Mouse (Mus musculus) midbrain, embryonic 14.5 days (tissue): Measurements from ENCODE around the gene Sgsm2. TPM values are rescaled to one million over a fixed set of nuclear protein-coding genes. Genes with fewer than 3 reads are reported as not detected.

Experiments
- ATAC-seq: fragments of 200-750 bp; cut with Nextera tagmentation; 2 replicates; pipeline ENCODE4 v1.8.0; 2017; ENCODE audit warnings: moderate number of reproducible peaks, moderate library complexity; ENCODE audit not compliant: low FRiP score, low TSS enrichment
- DNase-seq: peaks from one replicate; pipeline ENCODE4 v3.0.0-alpha.2; 2015
- H3K27ac ChIP-seq: fragments of 300-500 bp; sonication (generic); replicated peaks from 2 replicates; pipeline ENCODE4 v1.5.1; 2014; ENCODE audit warnings: mild to moderate bottlenecking, low read depth, low read length, moderate library complexity
- H3K27me3 ChIP-seq: fragments of 300-500 bp; sonication (generic); 2 replicates; pipeline ENCODE4 v1.6.1; 2014; ENCODE audit warnings: low read length, control low read depth, mixed read lengths; ENCODE audit not compliant: control insufficient read depth, insufficient read depth
- H3K36me3 ChIP-seq: fragments of 300-500 bp; sonication (generic); 2 replicates; pipeline ENCODE4 v1.6.1; 2014; ENCODE audit warnings: low read length, control low read depth; ENCODE audit not compliant: control insufficient read depth, insufficient read depth
- H3K4me1 ChIP-seq: fragments of 300-500 bp; sonication (generic); 2 replicates; pipeline ENCODE4 v1.6.1; 2014; ENCODE audit warnings: mild to moderate bottlenecking, antibody characterized with exemption, low read length, control low read depth; ENCODE audit not compliant: control insufficient read depth, insufficient read depth
- H3K4me2 ChIP-seq: fragments of 300-500 bp; sonication (generic); 2 replicates; pipeline ENCODE4 v1.6.1; 2014; ENCODE audit warnings: mild to moderate bottlenecking, low read length, moderate library complexity
- H3K4me3 ChIP-seq: fragments of 300-500 bp; sonication (generic); replicated peaks from 2 replicates; pipeline ENCODE4 v1.5.1; 2014; ENCODE audit warnings: low read depth, low read length
- H3K9ac ChIP-seq: fragments of 300-500 bp; sonication (generic); replicated peaks from 2 replicates; pipeline ENCODE4 v1.6.1; 2014; ENCODE audit warnings: mild to moderate bottlenecking, low read length, moderate library complexity
- H3K9me3 ChIP-seq: fragments of 300-500 bp; sonication (generic); 2 replicates; pipeline ENCODE4 v1.6.1; 2016; ENCODE audit warnings: low read length, control low read depth, mixed read lengths; ENCODE audit not compliant: control insufficient read depth
- WGBS: fragments of 180-500 bp; shearing (Covaris S2); extraction: QIAGEN DNeasy Blood & Tissue Kit; methylation state at CpG from one replicate; pipeline ENCODE4 v1.1.7; 2014; 5-methylcytosine and 5-hydroxymethylcytosine counted together
- polyA plus RNA-seq: library from polyadenylated mRNA; unstranded; fragments of >200 nt; fragmentation: Nextera tagmentation; extraction: Ambion mirVana; gene quantifications from 2 replicates; pipeline ENCODE4 v1.2.1, GENCODE M21; 2014

Gene Sgsm2
- polyA plus RNA-seq, 1 experiment from 2014 or later: 25.7 TPM

- 16% methylated on average over 12 of the region's 12 CpGs for WGBS
- Histone ChIP-seq H3K4me1 (peaks cover 29% of the 10 kb centered on the region), H3K27ac (peak overlapping the region; percentile 82), H3K9me3 (no peaks in the 10 kb centered on the region), H3K9ac (0 out of 2 replicates have a peak overlapping the region, but pooled peaks have one; percentile 12), H3K27me3 (no peaks in the 10 kb centered on the region), H3K4me3 (no peak overlapping the region), H3K4me2 (peak overlapping the region; percentile 37; the same call in 1 of the 2 replicates), H3K36me3 (peaks cover 18% of the 10 kb centered on the region)
- DNase-seq (peak; percentile 64), ATAC-seq (0 out of 2 replicates have a peak, but pooled peaks have one; percentile 12)
Measured at GRCm38 (mm10) chr11:74870991-74871622, 25.8 kb downstream of the Sgsm2 start.

- no peak overlapping the region for H3K9ac ChIP-seq
- peaks cover 19% of the 10 kb centered on the region for H3K36me3 ChIP-seq
- WGBS: 78% methylated on average over 4 of the region's 4 CpGs
- H3K4me3 ChIP-seq: no peak overlapping the region
- no peak for DNase-seq
- no peaks in the 10 kb centered on the region for H3K27me3 ChIP-seq
- ATAC-seq: no peak
- peaks cover 27% of the 10 kb centered on the region for H3K4me1 ChIP-seq
- no peaks in the 10 kb centered on the region for H3K9me3 ChIP-seq
- H3K4me2 ChIP-seq: peak overlapping the region; percentile 37
- H3K27ac ChIP-seq: peak overlapping the region; percentile 82
Measured at GRCm38 (mm10) chr11:74870544-74870943, 26.3 kb downstream of the Sgsm2 start.

- DNase-seq (peak; percentile 71), ATAC-seq (peak; percentile 72)
- Histone ChIP-seq H3K27me3 (no peaks in the 10 kb centered on the region), H3K4me2 (peak overlapping the region; percentile 37), H3K9me3 (no peaks in the 10 kb centered on the region), H3K9ac (no peak overlapping the region), H3K27ac (peak overlapping the region; percentile 82), H3K4me3 (no peak overlapping the region), H3K36me3 (peaks cover 27% of the 10 kb centered on the region), H3K4me1 (peaks cover 24% of the 10 kb centered on the region)
- 52% methylated on average over 6 of the region's 6 CpGs for WGBS
Measured at GRCm38 (mm10) chr11:74869603-74870002, 27.3 kb downstream of the Sgsm2 start.

- DNase-seq: no peak
- Histone ChIP-seq H3K4me3 (no peak overlapping the region), H3K9ac (no peak overlapping the region), H3K27ac (peak overlapping the region; percentile 82), H3K9me3 (no peaks in the 10 kb centered on the region), H3K4me1 (peaks cover 20% of the 10 kb centered on the region), H3K27me3 (no peaks in the 10 kb centered on the region), H3K4me2 (no peak overlapping the region), H3K36me3 (peaks cover 32% of the 10 kb centered on the region)
- WGBS: 92% methylated on average over 13 of the region's 13 CpGs
- ATAC-seq: no peak
Measured at GRCm38 (mm10) chr11:74868046-74868760, 28.7 kb downstream of the Sgsm2 start.

GRCm38 (mm10) chr11:74867181-74867580 lies 29.7 kb downstream of the Sgsm2 start:
- H3K27ac ChIP-seq: no peak overlapping the region
- H3K9me3 ChIP-seq: no peaks in the 10 kb centered on the region
- H3K4me2 ChIP-seq: no peak overlapping the region
- no peak overlapping the region for H3K9ac ChIP-seq
- H3K4me1 ChIP-seq: peaks cover 19% of the 10 kb centered on the region
- no peaks in the 10 kb centered on the region for H3K27me3 ChIP-seq
- no peak for DNase-seq
- no peak overlapping the region for H3K4me3 ChIP-seq
- ATAC-seq: no peak
- WGBS: 94% methylated on average over 2 of the region's 2 CpGs
- peaks cover 42% of the 10 kb centered on the region for H3K36me3 ChIP-seq

DNA sequence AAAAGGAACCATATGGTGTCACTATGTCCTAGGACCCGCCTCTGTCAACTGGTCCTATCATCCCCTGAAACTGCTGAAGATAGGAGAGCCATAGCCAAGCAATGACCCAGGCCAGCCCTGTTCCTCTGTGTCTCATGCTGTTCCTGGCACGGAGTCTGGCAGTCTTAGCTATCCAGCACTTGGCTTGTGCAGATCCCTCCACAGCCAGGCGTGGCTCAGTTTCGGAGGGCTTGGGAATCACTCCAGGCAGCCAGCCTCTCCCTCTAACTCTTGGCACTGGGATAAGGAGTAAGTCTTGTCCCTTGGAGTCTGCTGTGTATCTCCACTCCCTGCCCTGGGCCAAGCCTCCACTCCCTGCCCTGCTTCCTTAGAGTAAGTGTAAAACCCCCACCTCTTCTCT lies 30.2 kb downstream of the Sgsm2 start:
- Histone ChIP-seq H3K4me1 (peaks cover 14% of the 10 kb centered on the region), H3K4me2 (no peak overlapping the region), H3K36me3 (peaks cover 46% of the 10 kb centered on the region), H3K9me3 (no peaks in the 10 kb centered on the region), H3K9ac (no peak overlapping the region), H3K4me3 (no peak overlapping the region), H3K27me3 (no peaks in the 10 kb centered on the region), H3K27ac (no peak overlapping the region)
- DNase-seq (no peak), ATAC-seq (no peak)
- WGBS: 86% methylated on average over 4 of the region's 4 CpGs

- no peaks in the 10 kb centered on the region for H3K9me3 ChIP-seq
- H3K27me3 ChIP-seq: no peaks in the 10 kb centered on the region
- WGBS: 80% methylated on average over 9 of the region's 9 CpGs
- no peak overlapping the region for H3K27ac ChIP-seq
- peaks cover 55% of the 10 kb centered on the region for H3K36me3 ChIP-seq
- no peak overlapping the region for H3K9ac ChIP-seq
- ATAC-seq: no peak
- H3K4me1 ChIP-seq: peaks cover 4% of the 10 kb centered on the region
- H3K4me3 ChIP-seq: no peak overlapping the region
- H3K4me2 ChIP-seq: no peak overlapping the region
- DNase-seq: no peak
Measured at GRCm38 (mm10) chr11:74865252-74865651, 31.6 kb downstream of the Sgsm2 start.

DNA sequence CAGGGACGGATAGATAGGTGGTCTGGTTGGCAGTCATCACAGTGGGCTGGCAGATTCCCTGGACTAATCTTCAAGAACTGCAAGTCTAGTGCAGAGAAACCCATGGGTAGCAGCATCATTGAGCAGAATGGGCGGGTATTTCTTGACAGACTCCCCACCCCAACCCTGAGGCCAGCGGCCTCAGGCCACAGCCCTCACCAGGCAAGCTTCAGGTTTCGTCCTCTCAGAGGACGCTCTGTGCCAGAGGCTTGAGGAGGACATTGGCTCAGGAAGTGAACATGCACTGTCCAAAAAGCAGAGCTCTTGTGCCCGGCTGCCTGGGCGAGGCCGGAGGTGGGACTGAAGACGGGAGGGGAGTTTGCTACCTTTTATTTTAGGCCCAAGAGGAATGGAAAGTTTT lies 32.4 kb downstream of the Sgsm2 start:
- no peak for ATAC-seq
- H3K4me2 ChIP-seq: no peak overlapping the region
- no peaks in the 10 kb centered on the region for H3K9me3 ChIP-seq
- no peaks in the 10 kb centered on the region for H3K4me1 ChIP-seq
- peaks cover 64% of the 10 kb centered on the region for H3K36me3 ChIP-seq
- H3K4me3 ChIP-seq: no peak overlapping the region
- H3K9ac ChIP-seq: no peak overlapping the region
- H3K27ac ChIP-seq: no peak overlapping the region
- no peaks in the 10 kb centered on the region for H3K27me3 ChIP-seq
- WGBS: 90% methylated on average over 9 of the region's 9 CpGs
- DNase-seq: no peak

- H3K9ac ChIP-seq: no peak overlapping the region
- ATAC-seq: no peak
- no peak overlapping the region for H3K4me2 ChIP-seq
- no peak overlapping the region for H3K27ac ChIP-seq
- H3K9me3 ChIP-seq: no peaks in the 10 kb centered on the region
- DNase-seq: peak; percentile 54
- peaks cover 73% of the 10 kb centered on the region for H3K36me3 ChIP-seq
- no peak overlapping the region for H3K4me3 ChIP-seq
- WGBS: 29% methylated on average over 11 of the region's 11 CpGs
- H3K4me1 ChIP-seq: no peaks in the 10 kb centered on the region
- H3K27me3 ChIP-seq: no peaks in the 10 kb centered on the region
Measured at GRCm38 (mm10) chr11:74863471-74863870, 33.4 kb downstream of the Sgsm2 start.
